ENCODE assay signal across 21 mouse cellular contexts in genomic region chr8:120515214-120515613, GRCm38 (mm10).
DNase-seq lines count a peak whose midpoint lies in the region; ATAC-seq and TF ChIP-seq lines count a peak whose summit lies in the region.
"Had no signal": no experiment of that assay in that cellular context is flagged by ENCODE, and none has a peak within 500 bp of the region (broad histone marks: within the 10 kb centered on the region; RNA-seq: fewer than 3 reads in every experiment).

No protein-coding gene starts in this region.

- DNase-seq in forebrain, embryonic 11.5 days (ENCODE audit: low spot score), result no peak
- DNase-seq in hindbrain, postnatal 0 days (ENCODE audit: low spot score), result no peak
- DNase-seq in midbrain, postnatal 0 days (ENCODE audit: low spot score), result no peak
- no peak for DNase-seq in left cerebral cortex, adult 9 months (ENCODE audit: low spot score in 2 of 2)
- DNase-seq: adrenal gland, postnatal 10 days; cerebellum, adult 9-11 months; gastrocnemius, postnatal 10 days; heart, adult 18-20 months; layer of hippocampus, postnatal 36 days; right cerebral cortex, adult 18-20 months; thymus, postnatal 25 days had no signal

- H3K9me3 ChIP-seq in forebrain, embryonic 13.5 days (replicated peaks), result no peaks in the 10 kb centered on the region
- no peaks in the 10 kb centered on the region for H3K9me3 ChIP-seq in forebrain, embryonic 11.5 days (ENCODE audit: control insufficient read depth, low read length)
- no peaks in the 10 kb centered on the region for H3K9me3 ChIP-seq in hindbrain, embryonic 15.5 days
- no peaks in the 10 kb centered on the region for H3K9me3 ChIP-seq in hindbrain, postnatal 0 days (ENCODE audit: low read length)
- H3K9me3 ChIP-seq in midbrain, embryonic 12.5 days, result no peaks in the 10 kb centered on the region
- H3K9me3 ChIP-seq in midbrain, postnatal 0 days (ENCODE audit: low read length), result no peaks in the 10 kb centered on the region
- H3K9me3 ChIP-seq: intestine, embryonic 15.5 days; kidney, embryonic 15.5 days; lung, embryonic 15.5 days; midbrain, embryonic 15.5 days had no signal

- ATAC-seq in forebrain, embryonic 13.5 days, result no peak
- ATAC-seq in forebrain, embryonic 11.5 days (replicated peaks; ENCODE audit: low FRiP score), result no peak
- ATAC-seq in hindbrain, embryonic 15.5 days (ENCODE audit: low FRiP score, low read depth), result no peak
- no peak for ATAC-seq in hindbrain, postnatal 0 days
- ATAC-seq in midbrain, embryonic 12.5 days (ENCODE audit: low FRiP score, low read depth), result no peak
- ATAC-seq in midbrain, postnatal 0 days (ENCODE audit: low FRiP score), result no peak
- ATAC-seq: activated CD4-positive, CD25-positive, alpha-beta regulatory T cell, adult 4 months; CD4-positive, CD25-positive, alpha-beta regulatory T cell, adult 4 months; intestine, embryonic 15.5 days; midbrain, embryonic 15.5 days had no signal

- H3K4me3 ChIP-seq in forebrain, embryonic 13.5 days, result no peak overlapping the region
- no peak overlapping the region for H3K4me3 ChIP-seq in forebrain, embryonic 11.5 days (ENCODE audit: low read depth, low read length)
- H3K4me3 ChIP-seq in hindbrain, embryonic 15.5 days, result no peak overlapping the region
- H3K4me3 ChIP-seq in hindbrain, postnatal 0 days (ENCODE audit: low read length), result no peak overlapping the region
- H3K4me3 ChIP-seq in midbrain, embryonic 12.5 days, result no peak overlapping the region
- no peak overlapping the region for H3K4me3 ChIP-seq in midbrain, postnatal 0 days (ENCODE audit: low read depth, low read length)
- H3K4me3 ChIP-seq: intestine, embryonic 15.5 days; kidney, embryonic 15.5 days; lung, embryonic 15.5 days; midbrain, embryonic 15.5 days had no signal

- no peak for TF ChIP-seq CTCF in hindbrain, postnatal 0 days (IDR thresholded peaks at IDR 0.05; ENCODE audit: low read depth)
- no peak for TF ChIP-seq CTCF in midbrain, postnatal 0 days (IDR thresholded peaks at IDR 0.05)

- peak overlapping the region; percentile 95 for H3K27ac ChIP-seq in forebrain, embryonic 13.5 days
- H3K27ac ChIP-seq in forebrain, embryonic 11.5 days (ENCODE audit: low read depth, low read length), result no peak overlapping the region
- H3K27ac ChIP-seq in hindbrain, embryonic 15.5 days (replicated peaks), result peak overlapping the region; percentile 76; the same call in 1 of the 2 replicates
- no peak overlapping the region for H3K27ac ChIP-seq in hindbrain, postnatal 0 days
- peak overlapping the region; percentile 96 for H3K27ac ChIP-seq in midbrain, embryonic 12.5 days (replicated peaks)
- H3K27ac ChIP-seq in midbrain, postnatal 0 days (ENCODE audit: low read depth, low read length), result no peak overlapping the region
- H3K27ac ChIP-seq: intestine, embryonic 15.5 days; macrophage had no signal

- peaks cover 100% of the 10 kb centered on the region for H3K4me1 ChIP-seq in forebrain, embryonic 13.5 days
- H3K4me1 ChIP-seq in forebrain, embryonic 11.5 days (replicated peaks; ENCODE audit: control insufficient read depth, insufficient read depth, low read length), result peaks cover 86% of the 10 kb centered on the region
- peaks cover 97% of the 10 kb centered on the region for H3K4me1 ChIP-seq in hindbrain, embryonic 15.5 days (replicated peaks)
- peaks cover 45% of the 10 kb centered on the region for H3K4me1 ChIP-seq in hindbrain, postnatal 0 days (ENCODE audit: insufficient read depth, low read length)
- H3K4me1 ChIP-seq in midbrain, embryonic 12.5 days, result peaks cover 100% of the 10 kb centered on the region
- H3K4me1 ChIP-seq in midbrain, postnatal 0 days (ENCODE audit: insufficient read depth, low read length), result peaks cover 38% of the 10 kb centered on the region

- 92% methylated on average over 2 of the region's 2 CpGs for WGBS in forebrain, embryonic 13.5 days
- 86% methylated on average over 2 of the region's 2 CpGs for WGBS in forebrain, embryonic 11.5 days
- WGBS in hindbrain, embryonic 15.5 days, result 91% methylated on average over 2 of the region's 2 CpGs
- 92% methylated on average over 2 of the region's 2 CpGs for WGBS in hindbrain, postnatal 0 days
- WGBS in midbrain, embryonic 12.5 days, result 98% methylated on average over 2 of the region's 2 CpGs
- WGBS in midbrain, postnatal 0 days, result 95% methylated on average over 2 of the region's 2 CpGs

- no peaks in the 10 kb centered on the region; the same call in 1 of the 2 replicates for H3K27me3 ChIP-seq in forebrain, embryonic 13.5 days
- H3K27me3 ChIP-seq in forebrain, embryonic 11.5 days (ENCODE audit: control insufficient read depth, insufficient read depth, low read length), result peaks cover 9% of the 10 kb centered on the region
- H3K27me3 ChIP-seq in hindbrain, embryonic 15.5 days, result no peaks in the 10 kb centered on the region
- H3K27me3 ChIP-seq in hindbrain, postnatal 0 days (ENCODE audit: insufficient read depth, low read length), result no peaks in the 10 kb centered on the region
- H3K27me3 ChIP-seq in midbrain, embryonic 12.5 days, result peaks cover 50% of the 10 kb centered on the region
- H3K27me3 ChIP-seq in midbrain, postnatal 0 days (ENCODE audit: insufficient read depth, low read length), result no peaks in the 10 kb centered on the region
- H3K27me3 ChIP-seq: intestine, embryonic 15.5 days; lung, embryonic 15.5 days; midbrain, embryonic 15.5 days had no signal

- H3K9ac ChIP-seq in forebrain, embryonic 13.5 days, result no peak overlapping the region
- no peak overlapping the region for H3K9ac ChIP-seq in forebrain, embryonic 11.5 days (ENCODE audit: low read length)
- no peak overlapping the region for H3K9ac ChIP-seq in hindbrain, embryonic 15.5 days
- no peak overlapping the region for H3K9ac ChIP-seq in hindbrain, postnatal 0 days (replicated peaks; ENCODE audit: low read length)
- H3K9ac ChIP-seq in midbrain, embryonic 12.5 days (replicated peaks), result no peak overlapping the region
- H3K9ac ChIP-seq in midbrain, postnatal 0 days (replicated peaks; ENCODE audit: low read length, poor library complexity, severe bottlenecking), result no peak overlapping the region
- H3K9ac ChIP-seq: intestine, embryonic 15.5 days; kidney, embryonic 15.5 days; lung, embryonic 15.5 days; midbrain, embryonic 15.5 days had no signal

- no peak overlapping the region for H3K4me2 ChIP-seq in forebrain, embryonic 13.5 days
- H3K4me2 ChIP-seq in forebrain, embryonic 11.5 days (ENCODE audit: low read depth, low read length, severe bottlenecking), result no peak overlapping the region
- no peak overlapping the region for H3K4me2 ChIP-seq in hindbrain, embryonic 15.5 days
- H3K4me2 ChIP-seq in hindbrain, postnatal 0 days (ENCODE audit: low read depth, low read length), result no peak overlapping the region
- H3K4me2 ChIP-seq in midbrain, embryonic 12.5 days (replicated peaks), result no peak overlapping the region
- H3K4me2 ChIP-seq in midbrain, postnatal 0 days (ENCODE audit: low read depth, low read length, poor library complexity, severe bottlenecking), result no peak overlapping the region
- H3K4me2 ChIP-seq: intestine, embryonic 15.5 days; kidney, embryonic 15.5 days; lung, embryonic 15.5 days; midbrain, embryonic 15.5 days had no signal

- no peaks in the 10 kb centered on the region for H3K36me3 ChIP-seq in forebrain, embryonic 13.5 days (ENCODE audit: poor library complexity, severe bottlenecking)
- H3K36me3 ChIP-seq in forebrain, embryonic 11.5 days (ENCODE audit: control insufficient read depth, insufficient read depth, low read length), result no peaks in the 10 kb centered on the region
- no peaks in the 10 kb centered on the region for H3K36me3 ChIP-seq in hindbrain, embryonic 15.5 days
- no peaks in the 10 kb centered on the region for H3K36me3 ChIP-seq in hindbrain, postnatal 0 days (ENCODE audit: insufficient read depth, low read length)
- H3K36me3 ChIP-seq in midbrain, embryonic 12.5 days, result no peaks in the 10 kb centered on the region
- no peaks in the 10 kb centered on the region for H3K36me3 ChIP-seq in midbrain, postnatal 0 days (ENCODE audit: insufficient read depth, low read length)
- H3K36me3 ChIP-seq: intestine, embryonic 15.5 days; kidney, embryonic 15.5 days; lung, embryonic 15.5 days; midbrain, embryonic 15.5 days had no signal

Comparison
In these comparisons a context has a peak if more than half of its experiments do, and no peak if none do; other contexts are left out.
1. H3K27ac ChIP-seq: peak in forebrain, embryonic 13.5 days (single experiment), hindbrain, embryonic 15.5 days (single experiment) and midbrain, embryonic 12.5 days (single experiment); none in forebrain, embryonic 11.5 days (single experiment), hindbrain, postnatal 0 days (single experiment) and midbrain, postnatal 0 days (single experiment).